8 mouse cellular contexts compared by ENCODE assay signal in genomic region chr1:52498786-52499450, GRCm38 (mm10). TPM values are rescaled to one million over a fixed set of nuclear protein-coding genes. Genes with fewer than 3 reads are reported as not detected.
DNase-seq lines count a peak whose midpoint lies in the region; ATAC-seq and TF ChIP-seq lines count a peak whose summit lies in the region.

No protein-coding gene starts in this region.

- H3K9ac ChIP-seq in intestine, embryonic 14.5 days (ENCODE audit: low read length) = peak overlapping the region; percentile 75; the same call in 1 of the 2 replicates

- TF ChIP-seq CTCF in layer of hippocampus, adult 2 months (conservative IDR thresholded peaks at IDR 0.05) = no peak

- H3K4me2 ChIP-seq in intestine, embryonic 14.5 days (ENCODE audit: low read length) = peak overlapping the region; percentile 90

- no peak for ATAC-seq in intestine, embryonic 14.5 days (replicated peaks; ENCODE audit: low FRiP score, low TSS enrichment, low read depth)

- peak overlapping the region; percentile 89 for H3K27ac ChIP-seq in layer of hippocampus, adult 2 months
- H3K27ac ChIP-seq in embryonic facial prominence, embryonic 10.5 days (replicated peaks) = no peak overlapping the region
- H3K27ac ChIP-seq in intestine, embryonic 14.5 days (ENCODE audit: low read depth) = no peak overlapping the region

- H3K36me3 ChIP-seq in embryonic facial prominence, embryonic 10.5 days (replicated peaks) = no peaks in the 10 kb centered on the region
- no peaks in the 10 kb centered on the region for H3K36me3 ChIP-seq in intestine, embryonic 14.5 days (ENCODE audit: control insufficient read depth, insufficient read depth, low read length)

- peaks cover 16% of the 10 kb centered on the region for H3K27me3 ChIP-seq in embryonic facial prominence, embryonic 10.5 days (replicated peaks; ENCODE audit: low read depth, poor library complexity, severe bottlenecking)
- no peaks in the 10 kb centered on the region for H3K27me3 ChIP-seq in intestine, embryonic 14.5 days (replicated peaks; ENCODE audit: control insufficient read depth, insufficient read depth, low read length)

- no peak for DNase-seq in layer of hippocampus, adult 2 months (ENCODE audit: low spot score in 2 of 2)
- no peak for DNase-seq in layer of hippocampus, adult 9-11 months
- DNase-seq in embryonic facial prominence, embryonic 10.5 days (ENCODE audit: low spot score) = no peak
- DNase-seq in intestine, embryonic 14.5 days (ENCODE audit: low spot score) = no peak
- peak; percentile 41 for DNase-seq in naive thymus-derived CD4-positive, alpha-beta T cell, adult 2 months (ENCODE audit: low read depth)
- no peak for DNase-seq in MN1 (ENCODE audit: low spot score)
- DNase-seq in layer of hippocampus, adult 18-20 months (ENCODE audit: low spot score in 2 of 2) = no peak
- no peak for DNase-seq in right cerebral cortex, postnatal 10 days (ENCODE audit: low spot score in 2 of 2)

- WGBS in embryonic facial prominence, embryonic 10.5 days = 12% methylated on average over 6 of the region's 6 CpGs
- WGBS in intestine, embryonic 14.5 days = 13% methylated on average over 6 of the region's 6 CpGs

- no peaks in the 10 kb centered on the region for H3K9me3 ChIP-seq in embryonic facial prominence, embryonic 10.5 days
- H3K9me3 ChIP-seq in intestine, embryonic 14.5 days (ENCODE audit: control insufficient read depth, low read length) = no peaks in the 10 kb centered on the region

- H3K4me3 ChIP-seq in layer of hippocampus, adult 2 months = peak overlapping the region; percentile 89
- peak overlapping the region; percentile 81 for H3K4me3 ChIP-seq in embryonic facial prominence, embryonic 10.5 days
- peak overlapping the region; percentile 55 for H3K4me3 ChIP-seq in intestine, embryonic 14.5 days (ENCODE audit: low read depth, low read length)

- peaks cover 4% of the 10 kb centered on the region; the same call in 1 of the 2 replicates for H3K4me1 ChIP-seq in embryonic facial prominence, embryonic 10.5 days
- H3K4me1 ChIP-seq in intestine, embryonic 14.5 days (replicated peaks; ENCODE audit: control insufficient read depth, insufficient read depth, low read length) = peaks cover 3% of the 10 kb centered on the region; the same call in 1 of the 2 replicates

RNA-seq across cellular contexts. Expression of gene Nab1, which starts 1.6 kb away (rescaled TPM):
- 10 to 100 TPM; 31.0 to 32.2 TPM for total RNA-seq in layer of hippocampus, adult 2 months (2021)
- polyA plus RNA-seq in embryonic facial prominence, embryonic 10.5 days (2016; fragmentation: Nextera tagmentation; extraction: Ambion mirVana) = 4.5 TPM in 2 replicates
- 10.2 and 11.1 TPM in 2 replicates for polyA plus RNA-seq in intestine, embryonic 14.5 days (2014; fragmentation: Nextera tagmentation; extraction: Ambion mirVana)
- total RNA-seq in layer of hippocampus, adult 18-20 months (2021) = 10 to 100 TPM; 34.1 to 36.6 TPM
